Mouse (Mus musculus): ENCODE data around the gene Tmem131l. TPM values are rescaled to one million over a fixed set of nuclear protein-coding genes. Genes with fewer than 3 reads are reported as not detected.
A peak's percentile ranks its signal among the peaks of the same experiment; 100 is the strongest.
"Not testable (repeated sequence)": the region's sequence is repeated elsewhere in the genome, so short reads cannot be mapped to it uniquely, and the experiment has no call there.

The Tmem131l gene
- polyA plus RNA-seq, 1 experiment from 2014 or later: 83.7 TPM

DNA sequence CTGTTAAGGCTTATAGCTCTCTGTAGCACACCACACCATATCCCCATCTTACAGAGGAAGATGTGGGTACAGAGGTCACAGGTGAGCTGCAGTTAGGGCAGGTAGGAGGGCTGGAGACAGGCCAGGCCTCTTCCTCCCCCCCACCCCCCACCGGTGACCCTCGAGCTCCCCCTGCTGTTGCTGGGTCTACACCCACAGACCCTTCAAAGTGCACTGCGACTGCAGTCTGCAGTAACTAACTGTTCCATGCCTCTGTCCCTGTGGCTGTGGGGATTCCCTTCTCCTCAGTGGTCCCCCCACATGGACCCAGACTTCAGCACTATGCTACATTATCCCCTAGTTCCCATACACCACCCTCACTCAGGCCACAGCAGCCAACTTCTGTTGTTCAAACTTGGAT lies 144.2 kb downstream of the Tmem131l start:
- 46% methylated on average over 3 of the region's 3 CpGs for WGBS

DNA sequence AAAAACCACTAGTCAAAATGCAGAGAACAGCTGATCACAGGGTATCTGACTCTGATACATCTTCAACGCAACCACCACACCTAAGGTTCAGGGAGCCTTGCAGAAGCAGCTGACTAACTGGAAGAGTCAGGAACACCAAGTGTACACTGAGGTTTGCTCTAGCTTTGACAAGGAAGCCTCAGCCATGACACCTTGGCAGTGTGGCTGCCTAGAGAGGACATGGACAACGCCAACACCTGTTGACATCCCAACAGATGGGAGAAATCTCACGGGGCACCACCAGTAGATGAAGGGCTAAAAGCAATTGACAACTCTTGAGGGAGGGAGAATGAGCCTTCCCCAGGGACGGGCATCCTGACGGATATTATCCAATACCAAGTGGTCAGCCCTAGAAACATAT lies 144.9 kb downstream of the Tmem131l start:
- Histone ChIP-seq H3K9me3 (no peaks in the 10 kb centered on the region), H3K4me3 (no peak overlapping the region), H3K4me2 (replicated peaks) (no peak overlapping the region), H3K9ac (replicated peaks) (no peak overlapping the region), H3K36me3 (peaks cover 41% of the 10 kb centered on the region), H3K27ac (replicated peaks) (no peak overlapping the region), H3K4me1 (no peaks in the 10 kb centered on the region), H3K27me3 (no peaks in the 10 kb centered on the region)
- WGBS: 96% methylated on average over 5 of the region's 5 CpGs
- no peak for ATAC-seq (ENCODE audit: low FRiP score, low read depth)

More for the DNA sequence above, 144.2 kb downstream of the Tmem131l start:
- Histone ChIP-seq H3K4me2 (replicated peaks) (no peak overlapping the region), H3K4me3 (no peak overlapping the region), H3K9me3 (no peaks in the 10 kb centered on the region), H3K27ac (replicated peaks) (no peak overlapping the region), H3K9ac (replicated peaks) (no peak overlapping the region), H3K27me3 (no peaks in the 10 kb centered on the region), H3K36me3 (peaks cover 48% of the 10 kb centered on the region), H3K4me1 (no peaks in the 10 kb centered on the region)
- 0 out of 2 replicates have a peak, but pooled peaks have one; percentile 16 for ATAC-seq (ENCODE audit: low FRiP score, low read depth)

DNA sequence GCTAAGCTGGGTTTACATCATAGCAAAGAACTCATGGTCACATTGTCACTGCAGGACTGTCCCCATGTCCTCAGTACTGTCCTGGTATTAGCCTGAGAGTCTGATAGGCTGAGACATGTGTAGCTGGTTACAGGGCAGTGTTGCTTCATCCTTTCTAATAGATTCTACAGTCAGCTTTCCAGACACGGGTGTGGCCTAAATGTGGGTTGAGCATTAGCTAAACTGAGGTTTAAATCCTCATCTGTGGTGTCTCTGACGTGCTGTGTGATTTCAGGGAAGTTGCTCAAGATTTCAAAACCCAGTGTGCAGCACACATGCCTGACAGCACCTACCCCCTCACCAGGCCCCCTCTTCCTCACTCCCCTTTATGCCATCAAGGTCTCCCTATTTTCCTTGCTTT lies 154.8 kb downstream of the Tmem131l start:
- no peaks in the 10 kb centered on the region for H3K4me1 ChIP-seq
- WGBS: 82% methylated on average over 2 of the region's 2 CpGs
- no peaks in the 10 kb centered on the region for H3K27me3 ChIP-seq
- no peak overlapping the region for H3K9ac ChIP-seq (replicated peaks)
- no peaks in the 10 kb centered on the region for H3K9me3 ChIP-seq
- no peak overlapping the region for H3K4me2 ChIP-seq (replicated peaks)
- H3K4me3 ChIP-seq: no peak overlapping the region
- H3K27ac ChIP-seq (replicated peaks): no peak overlapping the region
- ATAC-seq (ENCODE audit: low FRiP score, low read depth): no peak
- H3K36me3 ChIP-seq: no peaks in the 10 kb centered on the region

DNA sequence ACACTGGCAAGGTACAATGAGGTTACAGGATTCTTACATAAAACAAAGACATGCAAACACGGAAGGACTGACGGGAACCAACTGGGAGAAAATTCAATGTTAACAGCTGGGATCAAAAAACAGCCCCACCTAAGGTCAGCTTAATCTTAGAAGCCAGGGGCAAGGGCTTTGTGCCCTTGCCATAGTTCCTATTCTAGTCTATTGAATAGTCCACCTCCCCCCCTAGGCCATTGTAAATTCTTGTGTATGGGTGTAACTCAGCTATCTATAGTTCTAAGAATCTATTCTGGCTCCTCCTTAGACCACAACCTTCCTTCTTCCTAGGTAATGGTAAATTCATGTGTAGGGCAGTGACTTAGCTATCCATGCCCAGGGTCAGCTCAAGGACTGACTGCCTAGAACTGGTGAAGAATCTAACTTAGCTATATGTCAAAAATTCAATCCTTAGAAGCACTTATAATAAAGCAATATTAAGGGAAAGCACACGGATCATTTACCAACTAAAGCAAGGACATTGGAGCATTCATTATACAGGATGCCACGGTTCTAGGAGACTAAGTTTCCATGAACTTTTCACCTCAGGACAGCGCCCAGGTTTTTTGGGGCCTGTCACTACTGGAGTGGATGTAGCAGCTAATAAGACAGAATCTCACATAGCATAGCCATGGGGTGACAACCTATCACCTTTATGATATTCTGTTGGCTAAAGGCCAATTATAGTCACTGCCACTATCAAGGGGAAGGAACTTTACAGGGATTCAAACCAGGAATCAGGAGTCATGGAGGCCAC lies 160.5 kb downstream of the Tmem131l start:
- not testable (repeated sequence) for H3K36me3 ChIP-seq; H3K4me3 ChIP-seq; H3K27me3 ChIP-seq; H3K4me1 ChIP-seq; H3K9me3 ChIP-seq; H3K4me2 ChIP-seq (replicated peaks); H3K27ac ChIP-seq (replicated peaks); ATAC-seq (ENCODE audit: low FRiP score, low read depth); H3K9ac ChIP-seq (replicated peaks)
- WGBS: 74% methylated on average over 5 of the region's 5 CpGs

DNA sequence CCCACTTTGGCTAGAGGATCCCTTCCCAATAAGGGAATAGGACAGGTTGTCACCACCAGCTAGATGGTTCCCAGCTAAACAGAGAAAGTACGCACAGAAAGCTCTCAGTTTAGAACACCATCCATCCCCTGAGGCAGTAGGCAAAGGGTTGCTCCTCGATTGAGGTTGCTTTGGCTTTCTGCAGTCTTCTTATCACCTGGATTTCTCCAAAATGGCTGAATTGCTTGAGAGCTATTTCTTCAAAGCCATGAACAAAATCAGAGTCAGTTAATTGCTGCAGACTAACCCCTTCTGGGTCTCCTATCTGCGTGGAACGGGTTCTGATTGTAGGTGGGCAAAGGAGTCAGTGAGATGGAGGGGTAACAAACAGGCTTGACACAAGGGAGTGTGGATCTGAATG lies 161.2 kb downstream of the Tmem131l start:
- no peak overlapping the region for H3K4me2 ChIP-seq (replicated peaks)
- H3K9ac ChIP-seq (replicated peaks): no peak overlapping the region
- ATAC-seq (ENCODE audit: low FRiP score, low read depth): no peak
- 92% methylated on average over 4 of the region's 4 CpGs for WGBS
- H3K4me3 ChIP-seq: no peak overlapping the region
- H3K27ac ChIP-seq (replicated peaks): no peak overlapping the region
- H3K36me3 ChIP-seq: no peaks in the 10 kb centered on the region
- H3K4me1 ChIP-seq: peaks cover 2% of the 10 kb centered on the region; the same call in 1 of the 2 replicates
- no peaks in the 10 kb centered on the region for H3K9me3 ChIP-seq
- no peaks in the 10 kb centered on the region for H3K27me3 ChIP-seq

DNA sequence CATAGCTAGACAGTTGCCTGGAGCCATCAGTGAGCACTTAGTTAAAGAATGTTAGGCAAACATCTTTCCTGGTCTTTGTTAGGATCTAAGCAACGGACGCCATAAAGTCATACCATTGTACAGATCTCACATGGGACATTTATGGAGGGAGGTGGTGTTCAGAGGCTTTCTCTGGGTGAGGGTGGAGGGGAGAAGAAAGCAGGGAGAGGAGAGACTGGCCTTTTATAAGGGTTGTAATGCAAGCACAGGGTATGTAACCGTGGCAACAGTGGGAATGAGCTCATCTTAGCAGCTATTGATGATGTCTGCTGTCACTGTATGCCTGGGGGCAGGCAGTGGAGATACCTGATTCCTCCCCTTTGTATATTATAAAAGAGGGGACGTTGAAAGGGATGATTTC lies 163.7 kb downstream of the Tmem131l start:
- no peak for ATAC-seq (ENCODE audit: low FRiP score, low read depth)
- H3K4me2 ChIP-seq (replicated peaks): no peak overlapping the region
- peaks cover 2% of the 10 kb centered on the region; the same call in 1 of the 2 replicates for H3K4me1 ChIP-seq
- no peaks in the 10 kb centered on the region for H3K36me3 ChIP-seq
- H3K27ac ChIP-seq (replicated peaks): no peak overlapping the region
- WGBS: 77% methylated on average over 4 of the region's 4 CpGs
- H3K4me3 ChIP-seq: no peak overlapping the region
- no peaks in the 10 kb centered on the region for H3K9me3 ChIP-seq
- H3K9ac ChIP-seq (replicated peaks): no peak overlapping the region
- no peaks in the 10 kb centered on the region for H3K27me3 ChIP-seq

DNA sequence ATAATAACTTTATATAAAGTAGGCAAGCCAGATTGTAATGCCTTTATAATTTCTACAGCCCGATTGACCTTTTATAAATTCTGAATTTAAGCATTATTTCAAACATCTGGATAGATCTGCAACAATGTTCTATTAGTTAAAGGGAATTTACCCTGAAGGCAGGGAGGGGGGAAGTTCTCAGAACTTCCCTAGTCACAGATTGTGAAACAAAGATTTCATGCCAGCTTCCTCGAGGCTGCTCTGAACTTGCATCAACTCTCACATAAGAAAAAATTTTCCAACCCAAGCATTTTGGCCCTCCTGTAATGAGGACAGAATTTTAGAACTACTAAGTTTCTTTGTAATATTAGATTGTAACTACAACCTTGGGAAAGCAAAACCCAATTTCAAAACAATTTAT lies 164.9 kb downstream of the Tmem131l start:
- not testable (repeated sequence) for H3K9ac ChIP-seq (replicated peaks); H3K27me3 ChIP-seq; H3K36me3 ChIP-seq; H3K4me3 ChIP-seq; H3K27ac ChIP-seq (replicated peaks); H3K4me2 ChIP-seq (replicated peaks); H3K9me3 ChIP-seq; ATAC-seq (ENCODE audit: low FRiP score, low read depth); H3K4me1 ChIP-seq
- WGBS: 94% methylated on average over 2 of the region's 2 CpGs

DNA sequence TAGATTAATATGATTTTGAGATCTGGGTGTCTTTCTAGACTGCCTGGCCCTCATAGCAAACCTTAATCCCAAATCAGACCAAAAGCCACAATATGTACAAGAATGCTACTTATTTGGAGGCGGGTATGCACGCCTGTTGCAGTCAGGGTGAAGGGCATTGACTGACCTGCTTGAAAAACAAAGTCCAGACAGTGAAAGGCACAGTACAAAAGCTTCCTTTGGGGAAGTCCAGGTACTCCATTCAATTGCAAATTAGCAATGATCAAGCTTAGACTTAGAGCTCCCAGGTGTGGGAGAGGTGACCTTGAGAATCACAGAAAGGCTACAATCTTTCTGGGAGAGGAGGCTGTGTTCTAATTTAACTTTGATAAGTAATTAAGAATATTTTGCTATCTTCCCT lies 167.1 kb downstream of the Tmem131l start:
- 87% methylated on average over 2 of the region's 2 CpGs for WGBS
- not testable (repeated sequence) for H3K9ac ChIP-seq (replicated peaks); H3K4me1 ChIP-seq; H3K4me3 ChIP-seq; ATAC-seq (ENCODE audit: low FRiP score, low read depth); H3K27ac ChIP-seq (replicated peaks); H3K36me3 ChIP-seq; H3K4me2 ChIP-seq (replicated peaks); H3K9me3 ChIP-seq; H3K27me3 ChIP-seq

DNA sequence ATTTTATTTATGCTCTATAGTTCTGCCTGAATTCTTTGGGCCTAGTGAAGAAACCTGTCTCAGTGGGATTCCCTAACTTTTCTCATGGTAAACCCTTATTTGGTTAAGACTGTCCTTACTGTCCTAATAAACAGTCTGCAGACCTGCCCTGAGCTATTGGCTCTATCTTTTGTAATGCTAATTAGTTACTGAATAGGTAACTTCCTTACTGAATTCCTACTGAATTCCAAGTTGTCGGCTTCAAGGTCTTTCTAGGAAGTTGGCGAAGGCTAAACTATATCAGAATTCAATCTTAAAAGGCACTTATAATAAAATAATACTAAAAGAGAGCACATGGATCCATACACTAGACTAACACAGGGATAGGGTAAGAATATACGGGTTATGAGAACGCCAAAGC lies 168.0 kb downstream of the Tmem131l start:
- not testable (repeated sequence) for H3K4me3 ChIP-seq; ATAC-seq (ENCODE audit: low FRiP score, low read depth); H3K36me3 ChIP-seq; H3K9me3 ChIP-seq; H3K4me2 ChIP-seq (replicated peaks); H3K27ac ChIP-seq (replicated peaks); H3K9ac ChIP-seq (replicated peaks); H3K27me3 ChIP-seq; H3K4me1 ChIP-seq
- WGBS: 94% methylated on average over 4 of the region's 4 CpGs

DNA sequence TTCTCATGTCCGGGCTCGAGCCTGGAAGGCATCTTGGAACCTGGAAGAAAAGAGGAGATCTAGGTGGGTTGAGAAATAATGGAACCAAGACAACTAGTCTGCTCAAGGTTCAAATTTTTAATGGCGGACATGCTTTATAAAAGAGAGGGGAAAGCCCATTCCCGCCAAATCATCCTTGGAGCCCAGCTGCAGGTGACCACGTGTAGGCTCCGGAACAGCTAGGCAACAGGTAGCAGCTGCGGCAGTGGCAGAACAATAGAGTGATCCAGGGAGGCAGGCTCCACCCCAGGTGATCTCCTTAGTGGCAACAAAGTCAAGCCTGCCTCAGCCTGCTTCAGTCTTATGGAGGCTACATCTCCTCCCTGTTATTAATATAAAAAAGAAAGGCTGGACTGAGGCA lies 168.4 kb downstream of the Tmem131l start:
- H3K9me3 ChIP-seq; H3K4me1 ChIP-seq; H3K27me3 ChIP-seq; ATAC-seq (ENCODE audit: low FRiP score, low read depth); H3K9ac ChIP-seq (replicated peaks); H3K4me2 ChIP-seq (replicated peaks); H3K27ac ChIP-seq (replicated peaks); H3K4me3 ChIP-seq; H3K36me3 ChIP-seq: not testable (repeated sequence)
- WGBS: 93% methylated on average over 7 of the region's 7 CpGs

DNA sequence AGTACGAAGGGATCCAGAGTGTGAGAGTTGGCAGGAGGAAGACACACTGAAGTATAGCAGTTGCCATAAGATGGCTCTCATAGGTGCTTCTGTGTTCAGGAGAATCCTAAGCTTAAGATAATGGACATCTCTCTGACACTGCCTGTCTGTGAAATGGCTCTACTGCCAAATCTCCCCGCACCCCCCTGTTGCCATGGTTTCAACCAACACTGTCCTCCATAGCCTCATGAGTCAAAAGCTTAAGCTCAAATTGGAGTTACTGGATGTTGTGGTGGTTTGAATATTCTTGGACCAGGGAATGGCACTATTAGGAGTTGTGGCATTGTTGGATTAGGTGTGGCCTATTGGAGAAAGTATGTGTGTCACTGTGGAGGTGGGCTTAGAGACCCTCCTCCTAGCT lies 170.2 kb downstream of the Tmem131l start:
- Histone ChIP-seq H3K27ac (replicated peaks) (no peak overlapping the region), H3K9ac (replicated peaks) (no peak overlapping the region), H3K27me3 (no peaks in the 10 kb centered on the region), H3K4me3 (no peak overlapping the region), H3K36me3 (no peaks in the 10 kb centered on the region), H3K4me1 (no peaks in the 10 kb centered on the region), H3K4me2 (replicated peaks) (no peak overlapping the region), H3K9me3 (peaks cover 3% of the 10 kb centered on the region; the same call in 1 of the 2 replicates)
- no peak for ATAC-seq (ENCODE audit: low FRiP score, low read depth)
- 95% methylated on average over 2 of the region's 2 CpGs for WGBS

DNA sequence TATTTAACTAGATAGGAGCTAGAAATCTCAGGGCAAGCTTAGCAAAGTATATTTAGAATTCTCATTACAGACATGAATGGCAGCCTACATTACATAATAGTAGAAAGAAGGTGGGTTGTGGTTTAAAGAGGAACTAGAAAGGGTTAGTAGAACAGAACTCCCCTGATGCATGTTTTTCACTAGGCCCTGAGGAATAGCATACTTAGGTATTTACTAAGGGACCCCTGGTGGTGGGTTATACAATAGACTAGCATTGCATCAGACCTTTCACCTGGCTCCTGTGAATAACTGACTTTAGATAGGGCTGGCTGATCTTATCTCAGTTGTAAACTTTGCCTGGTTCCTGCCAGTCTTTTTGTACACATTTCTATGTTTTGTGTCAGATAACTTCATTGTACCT lies 172.9 kb downstream of the Tmem131l start:
- H3K27me3 ChIP-seq; H3K36me3 ChIP-seq; H3K27ac ChIP-seq (replicated peaks); ATAC-seq (ENCODE audit: low FRiP score, low read depth); H3K4me1 ChIP-seq; H3K4me3 ChIP-seq; H3K4me2 ChIP-seq (replicated peaks); H3K9me3 ChIP-seq; H3K9ac ChIP-seq (replicated peaks): not testable (repeated sequence)

DNA sequence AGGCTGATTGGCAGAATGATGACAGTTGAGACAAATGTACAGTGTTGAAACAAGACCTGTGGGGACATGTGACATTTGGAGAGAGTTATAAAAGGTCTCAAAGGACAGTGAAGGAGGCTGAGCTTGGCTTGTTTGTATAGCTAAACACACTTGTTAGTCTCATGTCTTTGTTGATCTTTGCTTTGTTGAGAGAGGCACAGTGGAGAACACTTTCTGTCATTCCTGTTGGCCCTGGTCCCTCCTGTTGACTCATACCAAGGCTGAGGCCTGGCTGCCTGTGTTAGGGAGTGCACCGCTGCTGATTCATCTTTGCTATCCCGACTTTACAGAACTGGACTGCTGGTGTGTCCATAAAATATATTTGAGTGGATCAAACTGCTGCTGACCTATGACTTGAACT lies 174.8 kb downstream of the Tmem131l start:
- Histone ChIP-seq H3K27ac (replicated peaks) (no peak overlapping the region), H3K27me3 (no peaks in the 10 kb centered on the region), H3K9me3 (peaks cover 3% of the 10 kb centered on the region; the same call in 1 of the 2 replicates), H3K4me2 (replicated peaks) (no peak overlapping the region), H3K36me3 (no peaks in the 10 kb centered on the region), H3K4me1 (no peaks in the 10 kb centered on the region), H3K9ac (replicated peaks) (no peak overlapping the region), H3K4me3 (no peak overlapping the region)
- ATAC-seq (ENCODE audit: low FRiP score, low read depth): no peak
- 87% methylated on average over 2 of the region's 2 CpGs for WGBS
